Mouse (Mus musculus) thymus, postnatal 25 days (tissue): Measurements from ENCODE around the gene 5330417C22Rik.

Source experiments
- DNase-seq: peaks from one replicate; pipeline ENCODE4 v3.0.0; 2022

Gene 5330417C22Rik

DNA sequence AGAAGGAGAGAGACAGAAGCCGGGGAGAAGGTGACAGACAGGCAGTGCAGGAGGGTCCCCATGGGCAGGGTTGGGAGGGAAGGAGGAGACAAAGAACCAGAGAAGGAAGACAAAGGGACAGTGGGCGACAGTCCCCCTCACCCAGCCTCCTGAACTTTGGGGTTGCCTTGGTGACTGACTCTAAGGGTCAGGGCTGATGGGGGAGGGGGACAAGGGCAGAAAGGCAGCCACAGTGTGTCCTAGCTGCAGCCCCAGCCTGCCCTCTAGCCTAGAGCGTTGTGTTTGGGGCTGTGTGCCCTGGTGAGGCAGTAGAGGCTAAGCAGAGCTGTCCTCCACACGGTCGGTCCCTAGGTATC, 126.0 kb downstream of the 5330417C22Rik start:
- DNase-seq = no peak

DNA sequence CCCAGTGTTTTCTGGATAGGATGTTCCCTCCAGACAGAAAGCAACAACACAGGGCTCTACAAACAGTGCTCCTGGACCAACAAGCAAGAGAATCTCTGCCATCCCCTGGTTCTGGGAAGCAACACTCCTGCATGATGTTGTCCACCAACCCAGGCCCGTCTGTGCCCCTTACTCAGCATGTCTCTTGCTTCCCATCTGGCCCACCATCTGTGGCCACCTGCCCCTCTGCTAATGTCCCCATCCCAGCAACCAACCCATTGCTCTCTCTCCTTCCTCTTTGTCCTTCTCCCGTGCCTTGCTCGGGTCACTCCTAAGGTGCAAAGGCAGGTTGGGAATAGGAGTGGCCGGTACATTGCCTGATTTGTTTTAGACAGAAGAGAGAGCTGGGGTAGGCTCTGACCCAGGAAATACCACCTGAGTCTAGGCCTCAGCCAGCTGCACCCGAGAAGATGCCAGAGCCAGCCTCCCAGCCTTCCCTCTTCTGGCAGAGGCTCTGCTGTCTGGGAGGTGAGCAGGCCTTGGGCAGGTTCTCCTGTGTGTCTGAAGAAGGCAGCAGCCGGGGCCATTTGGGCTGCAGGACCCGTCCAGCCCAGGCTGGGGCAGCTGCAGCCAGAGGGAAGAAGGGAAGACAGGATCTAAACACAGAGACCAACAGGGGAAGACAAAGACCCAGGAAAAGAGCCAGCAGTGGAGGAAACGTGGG, 126.5 kb downstream of the 5330417C22Rik start:
- DNase-seq = no peak

DNA sequence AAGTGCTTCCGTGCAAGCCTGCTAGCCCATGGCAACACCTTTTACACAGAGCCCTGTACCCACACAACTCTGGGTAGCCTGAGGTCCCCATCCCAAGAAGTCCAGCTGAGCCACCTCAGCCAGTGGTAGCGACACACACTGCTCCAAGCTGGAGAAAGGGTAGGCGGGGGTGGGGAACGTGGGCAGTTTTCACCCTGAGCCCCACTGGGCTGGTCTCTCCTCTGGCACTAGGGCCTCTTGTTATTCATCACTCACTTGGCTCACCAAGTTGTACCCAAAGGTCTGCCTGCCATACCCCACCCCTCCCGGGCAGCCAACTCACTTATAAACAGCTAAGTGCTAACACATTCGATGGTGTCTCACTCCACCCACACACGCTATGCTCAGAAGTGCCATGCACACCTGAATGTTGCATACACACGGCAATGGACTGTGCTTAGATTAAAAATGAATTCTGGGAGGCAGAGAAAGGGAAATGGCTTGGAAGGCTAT, 127.8 kb downstream of the 5330417C22Rik start:
- no peak for DNase-seq

DNA sequence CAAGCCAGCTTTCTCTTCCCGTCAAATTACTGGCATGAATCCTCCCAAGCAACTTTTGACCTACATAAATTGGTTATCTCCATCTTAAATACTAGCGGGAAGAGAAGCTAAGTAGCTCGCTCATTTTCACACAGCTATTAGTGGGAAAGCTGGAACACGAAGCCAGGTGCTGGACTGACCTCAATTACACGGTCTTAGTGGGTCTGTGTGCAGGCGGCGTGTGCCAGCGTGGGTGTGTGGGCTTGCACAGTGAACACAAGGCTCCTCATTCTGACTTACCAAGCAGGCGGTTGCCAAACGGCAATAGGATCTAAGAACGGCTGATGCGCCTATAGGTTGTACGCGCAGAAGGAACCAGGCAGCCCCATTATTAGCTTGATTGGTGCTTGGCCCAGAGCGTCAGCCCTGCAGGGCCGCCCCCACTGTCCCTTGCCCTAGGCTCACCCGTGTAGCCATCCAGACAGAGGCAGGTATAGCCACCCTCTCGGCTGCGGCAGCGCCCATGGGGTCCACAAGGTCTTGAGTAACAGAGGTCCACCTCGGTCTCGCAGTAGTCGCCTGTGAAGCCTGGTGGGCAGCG, 129.9 kb downstream of the 5330417C22Rik start:
- no peak for DNase-seq
